Mouse (Mus musculus) urinary bladder, postnatal 25 days (tissue): ENCODE data around the gene Omt2a.
"Not testable (repeated sequence)": the region's sequence is repeated elsewhere in the genome, so short reads cannot be mapped to it uniquely, and the experiment has no call there.

Experiments
- DNase-seq: peaks from one replicate; pipeline ENCODE4 v3.0.0; 2022; ENCODE audit warnings: low spot score

Omt2a gene

GRCm38 (mm10) chr9:78298232-78298631, 16.4 kb downstream of the Omt2a start:
- no peak for DNase-seq

GRCm38 (mm10) chr9:78296089-78296488, 18.5 kb downstream of the Omt2a start:
- DNase-seq: peak; percentile 30

- DNase-seq: not testable (repeated sequence)
These were observed 19.8 kb downstream of the Omt2a start for GRCm38 (mm10) chr9:78294781-78295180.

GRCm38 (mm10) chr9:78293683-78294082, 20.9 kb downstream of the Omt2a start:
- not testable (repeated sequence) for DNase-seq

- DNase-seq: not testable (repeated sequence)
These were observed 22.1 kb downstream of the Omt2a start for GRCm38 (mm10) chr9:78292462-78292861.

GRCm38 (mm10) chr9:78289723-78290122, 24.9 kb downstream of the Omt2a start, which contains the start of gene Gm10639:
Gene Gm10639, plus strand, starts transcription at chr9:78289923.
- DNase-seq: not testable (repeated sequence)

- DNase-seq: not testable (repeated sequence)
These were observed 25.5 kb downstream of the Omt2a start for GRCm38 (mm10) chr9:78289063-78289462.

GRCm38 (mm10) chr9:78282002-78282711, 32.4 kb downstream of the Omt2a start:
- not testable (repeated sequence) for DNase-seq

- not testable (repeated sequence) for DNase-seq
These were observed 43.7 kb downstream of the Omt2a start for GRCm38 (mm10) chr9:78270945-78271344.
